Mouse (Mus musculus): Measurements from ENCODE around the gene Xrn2. TPM values are rescaled to one million over a fixed set of nuclear protein-coding genes. Genes with fewer than 3 reads are reported as not detected.

Xrn2 gene
- total and polyA plus RNA-seq, 3 experiments, result 98.0 to 108 TPM; not detected in 1

DNA sequence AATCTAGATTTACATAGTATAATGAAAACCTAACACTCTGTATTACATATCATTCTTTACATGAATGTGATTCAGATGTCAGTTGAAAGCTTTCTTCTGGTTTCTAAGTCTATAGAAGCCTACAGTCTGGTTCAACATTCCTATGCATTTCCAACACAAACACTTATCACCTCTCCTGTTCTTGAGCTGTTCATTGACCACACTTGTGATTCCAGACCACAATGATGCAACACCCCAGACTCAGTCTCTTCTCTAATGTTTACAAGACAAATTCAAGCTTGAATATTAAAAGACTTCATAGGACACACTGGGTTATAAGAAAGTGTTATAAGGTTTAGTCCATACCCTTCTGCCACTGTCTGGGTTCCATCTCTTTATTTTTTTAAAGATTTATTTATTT, 3.7 kb upstream of the Xrn2 start:
- H3K4me3 ChIP-seq (ENCODE audit: control insufficient read depth in 1 of 2, insufficient read depth in 1 of 2, low read depth in 2 of 2, low read length in 2 of 2), result no peak overlapping the region
- H3K27me3 ChIP-seq (ENCODE audit: control insufficient read depth in 1 of 2, insufficient read depth in 2 of 2, low read length in 2 of 2), result no peaks in the 10 kb centered on the region
- TF ChIP-seq EP300 (IDR thresholded peaks at IDR 0.05; ENCODE audit: low read depth in 1 of 2, low read length in 2 of 2), result no peak
- TF ChIP-seq BHLHE40 (IDR thresholded peaks at IDR 0.05; ENCODE audit: borderline replicate concordance, low read depth, low read length), result no peak
- TF ChIP-seq TCF12 (IDR thresholded peaks at IDR 0.05; ENCODE audit: low read depth, low read length), result no peak
- TF ChIP-seq CTCF (IDR thresholded peaks at IDR 0.05 in 2 of 3, conservative IDR thresholded peaks at IDR 0.05 in 1 of 3; ENCODE audit: control insufficient read depth in 1 of 3, insufficient read depth in 1 of 3, low read depth in 2 of 3, low read length in 3 of 3, poor library complexity in 1 of 3, severe bottlenecking in 1 of 3), result no peak
- TF ChIP-seq MAFK (IDR thresholded peaks at IDR 0.05; ENCODE audit: borderline replicate concordance, low read depth, low read length), result no peak
- no peak for TF ChIP-seq UBTF (IDR thresholded peaks at IDR 0.05; ENCODE audit: borderline replicate concordance, insufficient read depth, low read depth, low read length)
- TF ChIP-seq ZNF384 (IDR thresholded peaks at IDR 0.05; ENCODE audit: low read depth, low read length), result no peak
- TF ChIP-seq POLR2AphosphoS2 (IDR thresholded peaks at IDR 0.05; ENCODE audit: low read length), result no peak
- TF ChIP-seq JUND (IDR thresholded peaks at IDR 0.05; ENCODE audit: low read depth, low read length), result no peak
- no peak for TF ChIP-seq TBP (IDR thresholded peaks at IDR 0.05; ENCODE audit: low read depth, low read length)
- TF ChIP-seq ZMIZ1 (IDR thresholded peaks at IDR 0.05; ENCODE audit: low read depth, low read length), result no peak
- no peak for TF ChIP-seq SMC3 (IDR thresholded peaks at IDR 0.05; ENCODE audit: low read depth, low read length)
- TF ChIP-seq ZC3H11A (IDR thresholded peaks at IDR 0.05; ENCODE audit: low read depth, low read length), result no peak
- no peak for TF ChIP-seq MYC (IDR thresholded peaks at IDR 0.05; ENCODE audit: low read depth, low read length)
- TF ChIP-seq KAT2A (conservative IDR thresholded peaks at IDR 0.05; ENCODE audit: low read depth, low read length), result no peak
- TF ChIP-seq ETS1 (IDR thresholded peaks at IDR 0.05; ENCODE audit: low read depth, low read length), result no peak
- TF ChIP-seq ZKSCAN1 (IDR thresholded peaks at IDR 0.05; ENCODE audit: low read depth, low read length), result no peak
- TF ChIP-seq E2F4 (IDR thresholded peaks at IDR 0.05; ENCODE audit: borderline replicate concordance, low read depth, low read length), result no peak
- peaks cover 14% of the 10 kb centered on the region for H3K79me2 ChIP-seq (ENCODE audit: control insufficient read depth, insufficient read depth, low read length, poor library complexity)
- H3K27ac ChIP-seq (ENCODE audit: control insufficient read depth, low read depth, low read length), result no peak overlapping the region
- H3K36me3 ChIP-seq (ENCODE audit: control insufficient read depth in 1 of 2, insufficient read depth in 2 of 2, low read length in 2 of 2), result peaks cover 0 to 18% of the 10 kb centered on the region in 2 experiments; a peak in 2 of 4 replicates
- H3K4me1 ChIP-seq (ENCODE audit: control insufficient read depth in 1 of 2, insufficient read depth in 2 of 2, low read length in 2 of 2), result peaks cover 9 to 23% of the 10 kb centered on the region in 2 experiments
- no peak for DNase-seq (ENCODE audit: low read depth, low spot score)
- H3K9ac ChIP-seq (ENCODE audit: control insufficient read depth, low read depth, low read length, poor library complexity, severe bottlenecking), result no peak overlapping the region
- no peaks in the 10 kb centered on the region for H3K9me3 ChIP-seq (replicated peaks; ENCODE audit: insufficient read depth, low read length)

- H3K79me2 ChIP-seq (ENCODE audit: control insufficient read depth, insufficient read depth, low read length, poor library complexity), result peaks cover 23% of the 10 kb centered on the region
- no peaks in the 10 kb centered on the region for H3K27me3 ChIP-seq (ENCODE audit: control insufficient read depth in 1 of 2, insufficient read depth in 2 of 2, low read length in 2 of 2)
- no peak overlapping the region for H3K9ac ChIP-seq (ENCODE audit: control insufficient read depth, low read depth, low read length, poor library complexity, severe bottlenecking)
- peaks cover 12 to 25% of the 10 kb centered on the region in 2 experiments for H3K4me1 ChIP-seq (ENCODE audit: control insufficient read depth in 1 of 2, insufficient read depth in 2 of 2, low read length in 2 of 2)
- DNase-seq (ENCODE audit: low read depth, low spot score), result peak; percentile 22
- H3K36me3 ChIP-seq (ENCODE audit: control insufficient read depth in 1 of 2, insufficient read depth in 2 of 2, low read length in 2 of 2), result peaks cover 0 to 24% of the 10 kb centered on the region in 2 experiments; a peak in 2 of 4 replicates
- no peak overlapping the region; the same call in 1 of the 2 replicates for H3K27ac ChIP-seq (ENCODE audit: control insufficient read depth, low read depth, low read length)
- no peak overlapping the region for H3K4me3 ChIP-seq (ENCODE audit: control insufficient read depth in 1 of 2, insufficient read depth in 1 of 2, low read depth in 2 of 2, low read length in 2 of 2)
- TF ChIP-seq ZKSCAN1 (IDR thresholded peaks at IDR 0.05; ENCODE audit: low read depth, low read length) (no peak), ELF1 (IDR thresholded peaks at IDR 0.05; ENCODE audit: low read depth, low read length) (no peak), EP300 (IDR thresholded peaks at IDR 0.05; ENCODE audit: low read depth in 1 of 2, low read length in 2 of 2) (no peak), JUND (IDR thresholded peaks at IDR 0.05; ENCODE audit: low read depth, low read length) (no peak), POLR2AphosphoS2 (IDR thresholded peaks at IDR 0.05; ENCODE audit: low read length) (no peak), CHD1 (IDR thresholded peaks at IDR 0.05; ENCODE audit: low read depth, low read length) (no peak), ZNF384 (IDR thresholded peaks at IDR 0.05; ENCODE audit: low read depth, low read length) (no peak), GATA1 (IDR thresholded peaks at IDR 0.05; ENCODE audit: low read depth, low read length) (no peak), CHD2 (IDR thresholded peaks at IDR 0.05; ENCODE audit: low read length) (no peak), POLR2AphosphoS5 (IDR thresholded peaks at IDR 0.05; ENCODE audit: borderline replicate concordance, low read depth, low read length) (no peak), ZC3H11A (IDR thresholded peaks at IDR 0.05; ENCODE audit: low read depth, low read length) (no peak), MYC (IDR thresholded peaks at IDR 0.05; ENCODE audit: low read depth, low read length) (no peak), SMC3 (IDR thresholded peaks at IDR 0.05; ENCODE audit: low read depth, low read length) (no peak)
- no peaks in the 10 kb centered on the region for H3K9me3 ChIP-seq (replicated peaks; ENCODE audit: insufficient read depth, low read length)
These were observed 2.7 kb upstream of the Xrn2 start for GRCm38 (mm10) chr2:147010141-147010540.

All from MEL (cell line).